Comparison of ENCODE assay signal across 8 mouse cellular contexts in the genomic region with DNA sequence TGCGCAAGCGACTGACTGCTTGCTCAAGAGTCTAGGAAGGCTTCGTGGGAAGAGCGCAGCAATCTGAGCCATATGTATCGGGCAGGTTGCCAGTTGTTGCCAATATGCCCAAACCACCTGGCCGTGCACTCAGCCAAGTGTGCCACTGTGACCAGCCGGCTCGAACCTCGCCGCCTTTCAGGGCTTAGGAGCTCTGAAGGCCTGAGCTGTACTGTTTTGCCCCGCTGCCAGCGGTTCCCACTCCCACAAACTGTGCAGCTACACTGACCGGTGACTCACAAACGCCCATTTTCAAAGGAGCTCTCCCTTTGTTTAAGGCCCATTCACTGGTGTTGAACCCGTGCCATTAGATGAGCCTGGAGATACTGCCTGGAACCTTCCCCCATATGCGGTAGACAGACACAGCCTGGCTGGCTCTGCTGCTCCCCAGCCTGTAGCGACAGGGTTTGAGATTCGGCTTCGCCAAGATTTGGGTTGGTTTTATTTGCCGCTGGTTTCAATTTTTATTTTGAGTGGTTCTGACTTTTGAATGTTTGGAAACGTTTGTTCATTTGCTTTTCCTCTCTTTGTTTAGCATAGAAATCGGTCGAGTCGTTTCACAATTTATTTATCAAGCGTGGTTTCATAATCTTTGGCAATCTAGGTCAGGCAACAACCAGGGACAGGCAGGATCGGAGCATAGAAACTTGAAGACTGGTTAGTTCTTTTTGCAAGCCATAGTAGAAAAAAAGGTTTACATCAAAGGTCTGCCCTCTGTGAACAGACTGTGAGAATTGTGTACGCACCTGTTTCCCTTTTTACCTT.
DNase-seq lines count a peak whose midpoint lies in the region; ATAC-seq lines count a peak whose summit lies in the region.

No protein-coding gene starts in this region.

- peak; percentile 47; the same call in 1 of the 2 replicates for ATAC-seq in liver, embryonic 15.5 days (ENCODE audit: insufficient read depth)
- no peak for ATAC-seq in liver, embryonic 11.5 days (replicated peaks; ENCODE audit: low FRiP score)
- no peak for ATAC-seq in erythroblast, adult 5-6 weeks (replicated peaks; ENCODE audit: low FRiP score, poor library complexity, severe bottlenecking)

- no peaks in the 10 kb centered on the region for H3K9me3 ChIP-seq in liver, embryonic 15.5 days (replicated peaks)
- no peaks in the 10 kb centered on the region for H3K9me3 ChIP-seq in liver, embryonic 11.5 days (ENCODE audit: control insufficient read depth, low read length)

- intact Hi-C loops in left cerebral cortex, postnatal 36 days (cut with DNase I), result loop anchor here (5.0 kb wide), 1 partner anchor 139 kb away; the partner anchor contains the start of gene Nfia

- H3K27me3 ChIP-seq in liver, embryonic 15.5 days, result no peaks in the 10 kb centered on the region
- no peaks in the 10 kb centered on the region for H3K27me3 ChIP-seq in liver, embryonic 11.5 days (replicated peaks; ENCODE audit: control insufficient read depth, insufficient read depth, low read length)

- H3K9ac ChIP-seq in liver, embryonic 15.5 days, result no peak overlapping the region
- H3K9ac ChIP-seq in liver, embryonic 11.5 days (ENCODE audit: low read depth, low read length), result no peak overlapping the region

- no peak overlapping the region for H3K4me3 ChIP-seq in liver, embryonic 15.5 days (replicated peaks)
- no peak overlapping the region for H3K4me3 ChIP-seq in liver, embryonic 11.5 days (ENCODE audit: low read depth, low read length)

- H3K27ac ChIP-seq in liver, embryonic 15.5 days (replicated peaks), result peak overlapping the region; percentile 67
- H3K27ac ChIP-seq in liver, embryonic 11.5 days (ENCODE audit: low read depth, low read length), result no peak overlapping the region

- H3K4me2 ChIP-seq in liver, embryonic 15.5 days, result no peak overlapping the region
- no peak overlapping the region for H3K4me2 ChIP-seq in liver, embryonic 11.5 days

- H3K36me3 ChIP-seq in liver, embryonic 15.5 days (replicated peaks), result no peaks in the 10 kb centered on the region
- no peaks in the 10 kb centered on the region for H3K36me3 ChIP-seq in liver, embryonic 11.5 days (ENCODE audit: control insufficient read depth, insufficient read depth, low read length)

- H3K4me1 ChIP-seq in liver, embryonic 15.5 days (replicated peaks), result peaks cover 7% of the 10 kb centered on the region
- no peaks in the 10 kb centered on the region for H3K4me1 ChIP-seq in liver, embryonic 11.5 days (replicated peaks; ENCODE audit: control insufficient read depth, insufficient read depth, low read length)

- WGBS in liver, embryonic 15.5 days (ENCODE audit: insufficient replicate concordance), result 76% methylated on average over 27 of the region's 27 CpGs
- 88% methylated on average over 27 of the region's 27 CpGs for WGBS in liver, embryonic 11.5 days

- no peak for DNase-seq in liver, embryonic 11.5 days (ENCODE audit: low spot score)
- DNase-seq in cerebellum, adult 11 months, result peak; percentile 95
- DNase-seq in frontal cortex, postnatal 36 days (ENCODE audit: low spot score in 2 of 2), result peak; percentile 68 to 75
- DNase-seq in left cerebral cortex, postnatal 36 days (ENCODE audit: low spot score in 2 of 2), result peak; percentile 71 to 80
- peak; percentile 66 to 78 for DNase-seq in right cerebral cortex, adult 2 months (ENCODE audit: low spot score in 2 of 2)
- no peak for DNase-seq in urinary bladder, adult 2 months (ENCODE audit: low spot score)

Comparison
In these comparisons a context has a peak if more than half of its experiments do, and no peak if none do; other contexts are left out.
1. DNase-seq: peak in cerebellum, adult 11 months (single experiment), frontal cortex, postnatal 36 days (2 of 2), left cerebral cortex, postnatal 36 days (2 of 2) and right cerebral cortex, adult 2 months (2 of 2); none in liver, embryonic 11.5 days (single experiment) and urinary bladder, adult 2 months (single experiment).